Mouse (Mus musculus): Measurements from ENCODE around the gene Fgf9.

Fgf9 gene

DNA sequence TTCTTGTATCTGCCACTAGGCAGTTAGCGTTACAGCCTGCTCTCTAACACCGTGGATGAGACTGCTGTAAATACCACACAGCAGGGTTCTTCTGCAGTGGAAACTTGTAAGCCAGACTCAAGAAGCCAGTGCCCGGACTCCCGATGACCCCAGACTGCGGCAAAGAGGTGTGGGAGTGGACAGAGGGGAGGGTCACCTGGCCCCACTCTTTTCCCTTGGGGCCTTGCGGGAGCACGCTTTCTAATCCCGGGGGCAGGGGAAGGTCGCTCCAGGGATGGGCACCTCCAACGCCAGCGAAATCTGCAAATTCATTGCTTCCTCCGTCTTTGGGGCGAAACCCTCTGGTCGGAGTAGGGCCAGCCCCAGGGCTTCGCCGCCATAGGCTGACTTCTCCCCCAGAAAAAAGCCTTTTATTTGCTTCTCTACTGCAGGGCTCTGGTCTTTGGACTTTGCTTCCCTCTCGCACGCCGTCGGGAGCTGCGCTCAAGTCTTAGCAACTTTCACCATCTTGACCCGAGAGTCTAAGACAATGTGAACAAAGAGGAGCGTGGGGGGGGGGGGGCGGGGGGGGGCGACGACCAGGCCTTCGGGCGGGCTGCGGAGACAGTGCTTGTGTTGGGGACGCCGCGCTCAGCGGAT is at the start of gene Fgf9:
Fgf9 (plus strand) TSS at position 67 of the 639 bp plus-strand sequence.
- DNase-seq (ENCODE audit: low spot score) = no peak

DNA sequence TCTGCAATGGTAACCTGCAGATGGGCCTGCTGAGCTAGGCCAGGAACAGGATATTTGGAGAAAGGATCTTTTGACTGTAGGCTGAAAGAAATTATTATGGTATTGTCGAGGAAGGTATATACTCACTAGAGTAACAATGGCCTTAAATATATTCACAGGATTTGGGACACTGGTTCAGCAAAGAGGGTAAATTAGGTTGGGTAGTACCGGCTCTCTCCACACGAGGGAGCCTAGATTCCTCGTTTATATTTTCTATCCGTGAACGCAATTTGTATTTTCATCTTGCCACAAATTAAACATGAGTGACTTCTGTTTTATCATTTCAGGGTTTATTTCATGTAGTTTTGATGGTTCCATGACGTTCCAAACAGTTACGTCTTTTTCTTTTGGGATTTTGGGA is 35.8 kb upstream of the Fgf9 start:
- DNase-seq (ENCODE audit: low spot score) = peak; percentile 55

DNA sequence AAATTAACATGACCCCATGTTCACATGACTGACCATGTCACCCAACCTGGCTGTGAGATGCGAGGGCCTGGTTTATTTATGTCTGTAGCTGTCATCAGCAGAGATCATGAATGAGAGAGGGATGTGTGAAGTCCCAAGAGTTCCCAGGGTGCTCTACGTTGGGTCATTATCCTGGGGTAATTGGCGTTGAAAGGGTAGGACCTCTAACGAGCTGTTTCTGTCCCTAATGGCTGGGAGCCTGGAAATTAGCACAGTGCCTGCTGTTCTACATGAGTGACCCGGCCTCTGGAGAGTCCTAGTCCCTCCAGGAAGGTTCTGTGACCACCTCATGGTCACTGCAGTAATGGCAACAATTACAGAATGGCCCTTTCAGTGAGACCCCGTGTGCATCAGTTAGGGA is 34.2 kb upstream of the Fgf9 start:
- no peak for DNase-seq (ENCODE audit: low spot score)

DNA sequence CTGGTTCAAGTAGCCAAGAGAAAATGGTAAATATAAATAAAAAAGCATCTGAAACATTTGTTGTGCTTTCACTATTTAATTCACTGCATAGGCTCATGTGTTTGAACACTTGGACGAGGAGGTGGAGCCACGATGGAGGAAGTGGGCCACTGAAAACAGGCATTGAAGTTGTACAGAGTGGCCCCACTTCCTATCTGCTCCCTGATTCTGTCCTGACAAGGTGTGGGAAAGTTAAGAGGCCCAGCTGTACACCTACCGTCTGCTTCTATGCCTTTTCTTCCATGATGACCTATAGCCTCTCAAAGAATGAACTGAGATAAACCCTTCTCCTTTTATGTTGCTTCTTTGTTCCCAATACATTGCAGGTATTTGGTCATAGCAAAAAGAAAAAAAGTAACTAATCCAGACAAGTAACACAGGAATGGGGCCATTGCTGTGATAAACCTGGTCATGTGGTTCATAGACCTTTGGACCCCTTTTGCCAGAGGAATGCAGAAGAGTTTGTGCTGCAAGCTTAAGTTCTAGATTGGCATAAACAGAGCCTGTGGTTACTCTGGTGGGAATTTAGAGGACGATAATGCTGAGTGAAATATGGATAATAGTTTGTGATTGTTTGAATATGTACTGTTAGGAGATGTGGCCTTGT is 23.6 kb upstream of the Fgf9 start:
- no peak for DNase-seq (ENCODE audit: low spot score)

DNA sequence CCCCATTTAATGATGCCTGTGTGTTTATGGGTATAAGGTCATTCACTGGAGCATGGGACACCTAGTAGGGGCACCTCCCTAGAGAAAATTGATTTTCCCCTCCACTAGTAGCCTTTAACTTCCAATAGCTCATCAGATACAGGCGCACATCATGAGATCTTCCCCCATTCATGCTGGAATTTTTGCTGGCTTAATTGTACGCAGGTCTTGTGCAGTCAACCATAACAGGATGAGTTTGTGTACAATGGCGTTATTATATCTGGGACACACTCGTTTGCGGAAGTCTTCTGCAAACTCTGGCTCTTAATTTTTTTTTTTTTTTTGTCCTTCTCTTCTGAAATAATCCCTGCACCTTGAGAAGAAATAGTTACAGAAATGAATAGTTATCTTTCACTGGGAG is 19.7 kb upstream of the Fgf9 start:
- DNase-seq (ENCODE audit: low spot score) = no peak

DNA sequence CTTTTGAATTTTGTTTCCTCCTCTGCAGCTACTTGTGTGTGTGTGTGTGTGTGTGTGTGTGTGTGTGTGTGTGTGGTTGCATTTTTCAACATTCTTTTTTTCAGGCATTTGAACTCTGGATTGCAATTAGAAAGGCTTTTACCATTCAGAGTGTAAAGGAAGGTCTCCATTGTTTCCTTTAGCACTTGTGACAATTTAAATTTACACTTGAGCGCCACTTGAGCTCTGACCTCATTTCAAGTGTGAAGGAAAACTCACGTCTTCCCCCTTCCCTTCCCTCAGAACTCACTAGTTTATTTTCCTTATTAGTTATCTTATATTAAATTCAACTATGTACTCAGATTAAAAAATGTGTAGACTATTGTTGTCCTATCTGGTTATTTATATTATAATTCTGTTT is 2.8 kb upstream of the Fgf9 start:
- no peak for DNase-seq (ENCODE audit: low spot score)

DNA sequence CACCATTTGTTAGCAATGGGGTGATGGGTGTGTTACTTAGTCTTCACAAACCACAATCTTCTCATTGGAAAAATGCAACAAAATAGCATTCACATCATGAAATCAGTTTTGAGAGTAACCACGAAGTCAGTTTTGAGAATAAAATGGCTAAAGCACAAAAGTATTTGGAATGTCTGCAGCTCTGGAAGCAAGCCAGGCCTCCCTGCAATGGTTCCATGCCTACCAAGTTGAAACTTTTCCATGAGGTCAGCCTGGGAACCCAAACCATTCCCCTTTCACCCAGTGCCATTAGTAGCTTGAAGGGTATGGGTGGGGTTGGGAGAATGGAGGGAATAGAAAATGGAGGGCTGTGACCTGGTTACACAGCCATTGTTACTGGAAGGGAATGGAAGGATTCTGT is 1.7 kb upstream of the Fgf9 start:
- peak; percentile 43 for DNase-seq (ENCODE audit: low spot score)

DNA sequence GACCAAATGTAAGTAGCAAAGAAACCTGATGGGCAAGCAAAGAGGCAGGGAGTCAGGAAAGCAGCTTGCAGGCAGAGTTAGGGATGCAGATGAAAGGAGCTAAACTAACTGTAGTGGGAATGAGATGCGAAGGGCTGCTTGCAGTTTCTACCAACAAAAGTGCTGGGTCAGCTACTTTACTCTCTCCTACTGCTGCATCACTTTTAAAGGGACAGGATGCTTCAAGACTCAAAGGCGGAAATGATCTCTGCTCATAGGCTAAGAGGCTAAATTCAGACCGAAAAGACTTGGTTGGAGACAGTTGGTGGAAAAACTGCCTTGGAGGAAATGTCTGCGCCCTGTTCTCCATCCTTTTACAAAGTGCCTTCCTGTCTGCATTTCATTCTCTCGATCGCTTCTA is 420 bp upstream of the Fgf9 start:
- DNase-seq (ENCODE audit: low spot score) = no peak

DNA sequence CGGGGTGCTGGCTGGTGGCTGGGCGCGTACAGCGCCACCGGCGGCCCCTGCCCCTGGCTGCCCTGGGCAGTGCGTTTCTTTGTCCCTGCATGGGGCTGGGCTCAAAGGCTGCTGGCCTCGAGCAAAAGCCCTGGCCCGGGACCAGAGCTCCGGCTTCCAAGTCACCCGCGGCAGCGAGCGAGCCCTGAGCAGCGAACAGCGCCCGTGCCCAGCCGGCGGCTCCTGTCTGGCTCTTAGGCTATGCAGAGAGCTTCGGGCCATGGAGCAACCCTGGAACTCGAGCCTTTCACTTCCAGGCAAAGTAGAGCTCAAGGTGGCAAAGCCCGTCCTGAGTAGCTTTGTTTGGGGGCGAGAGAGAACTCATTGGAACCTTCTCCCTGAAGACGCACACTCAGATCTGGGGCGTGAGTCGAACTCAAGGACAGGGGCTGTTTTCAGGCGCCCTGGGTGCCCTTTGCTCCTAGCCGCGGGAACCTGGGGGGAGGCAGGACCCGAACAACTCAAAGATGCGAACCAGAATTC is 834 bp downstream of the Fgf9 start:
- no peak for DNase-seq (ENCODE audit: low spot score)

DNA sequence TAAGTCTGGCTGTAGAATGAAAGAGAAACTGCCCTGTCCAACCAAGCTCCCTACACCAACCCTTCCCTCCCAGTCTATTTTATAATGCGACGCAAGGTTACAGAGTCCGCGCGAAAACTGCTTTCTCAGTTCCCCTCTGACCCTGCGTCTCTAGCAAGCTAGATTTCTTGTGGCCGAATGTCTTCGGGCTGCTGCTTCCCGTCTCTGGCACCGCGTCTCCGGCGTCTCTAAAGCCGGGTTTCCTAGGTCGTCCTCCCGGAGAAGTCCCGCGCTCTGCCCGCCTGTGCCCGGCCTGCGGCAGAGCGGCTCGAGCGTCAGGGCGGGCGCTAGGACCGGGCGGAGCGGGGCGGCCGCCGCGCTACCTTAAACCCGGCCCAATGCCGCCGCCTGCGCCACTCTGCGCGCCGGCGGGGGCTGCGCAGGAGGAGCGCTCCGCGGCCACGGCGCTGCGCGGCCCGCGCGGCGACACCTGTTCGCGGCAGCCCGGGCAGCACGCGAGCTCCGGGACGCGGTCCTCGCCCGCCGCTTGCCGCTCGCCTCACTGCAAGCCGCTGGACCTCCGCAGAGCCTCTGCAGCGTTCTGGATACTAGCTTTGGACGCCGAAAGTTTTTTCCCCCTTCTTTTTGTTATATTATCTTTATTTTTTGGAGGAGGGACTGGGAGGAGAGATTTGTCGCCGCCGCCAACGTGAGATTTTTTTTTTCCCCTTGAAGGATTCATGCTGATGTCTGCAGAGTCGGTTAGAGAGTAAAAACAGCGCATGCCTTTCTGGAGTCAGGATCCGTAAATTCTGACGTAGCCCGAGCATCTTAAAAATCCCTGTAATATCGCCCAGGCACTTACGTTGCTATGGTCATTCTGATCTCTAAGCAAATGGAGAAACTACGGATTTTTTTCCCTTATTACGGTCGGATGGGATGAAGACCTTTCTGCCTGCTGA is 1.8 kb downstream of the Fgf9 start:
- no peak for DNase-seq (ENCODE audit: low spot score)

DNA sequence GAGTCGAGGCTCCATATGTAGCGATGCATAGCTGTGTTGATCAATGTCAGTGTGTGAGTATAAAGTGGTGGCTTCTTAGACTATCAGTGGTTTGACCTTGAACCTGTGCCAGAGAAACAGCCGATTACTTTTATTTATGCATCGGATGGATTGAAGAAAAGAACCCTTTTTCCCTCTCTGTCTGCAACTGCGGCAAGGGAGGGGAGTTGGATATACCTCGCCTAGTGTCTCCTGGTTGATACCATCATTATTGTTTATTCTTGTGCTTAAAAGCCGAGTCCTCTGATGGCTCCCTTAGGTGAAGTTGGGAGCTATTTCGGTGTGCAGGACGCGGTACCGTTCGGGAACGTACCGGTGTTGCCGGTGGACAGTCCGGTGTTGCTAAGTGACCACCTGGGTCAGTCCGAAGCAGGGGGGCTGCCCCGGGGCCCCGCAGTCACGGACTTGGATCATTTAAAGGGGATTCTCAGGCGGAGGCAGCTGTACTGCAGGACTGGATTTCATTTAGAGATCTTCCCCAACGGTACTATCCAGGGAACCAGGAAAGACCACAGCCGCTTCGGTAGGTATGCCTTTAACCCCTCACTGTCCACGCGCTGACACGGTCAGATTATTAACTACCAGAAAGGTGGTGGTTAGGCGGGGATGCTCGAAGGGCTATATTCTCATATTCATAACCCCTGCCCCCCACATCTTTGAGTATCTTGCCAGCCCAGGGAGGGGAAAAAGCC is 2.6 kb downstream of the Fgf9 start:
- DNase-seq (ENCODE audit: low spot score) = no peak

DNA sequence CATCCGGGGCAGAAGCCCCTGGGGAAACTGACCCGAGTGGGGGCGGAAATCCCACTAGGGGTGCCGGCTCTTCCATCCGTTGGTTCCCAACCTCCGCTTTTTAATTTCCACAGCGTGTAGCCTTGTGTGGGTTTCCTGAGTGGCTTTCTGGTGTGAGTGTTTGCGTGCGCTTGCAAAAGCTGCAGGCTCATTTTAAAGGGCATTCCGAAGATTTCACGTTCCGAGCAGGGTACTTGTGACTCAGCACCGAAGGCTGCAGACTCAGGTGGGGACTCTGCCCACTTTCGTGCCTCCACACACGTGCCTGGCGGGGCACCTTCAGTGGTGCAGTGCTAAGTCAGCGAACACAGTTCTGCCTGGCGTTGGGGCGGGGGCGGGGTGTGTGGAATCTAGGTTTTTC is 3.6 kb downstream of the Fgf9 start:
- no peak for DNase-seq (ENCODE audit: low spot score)

DNA sequence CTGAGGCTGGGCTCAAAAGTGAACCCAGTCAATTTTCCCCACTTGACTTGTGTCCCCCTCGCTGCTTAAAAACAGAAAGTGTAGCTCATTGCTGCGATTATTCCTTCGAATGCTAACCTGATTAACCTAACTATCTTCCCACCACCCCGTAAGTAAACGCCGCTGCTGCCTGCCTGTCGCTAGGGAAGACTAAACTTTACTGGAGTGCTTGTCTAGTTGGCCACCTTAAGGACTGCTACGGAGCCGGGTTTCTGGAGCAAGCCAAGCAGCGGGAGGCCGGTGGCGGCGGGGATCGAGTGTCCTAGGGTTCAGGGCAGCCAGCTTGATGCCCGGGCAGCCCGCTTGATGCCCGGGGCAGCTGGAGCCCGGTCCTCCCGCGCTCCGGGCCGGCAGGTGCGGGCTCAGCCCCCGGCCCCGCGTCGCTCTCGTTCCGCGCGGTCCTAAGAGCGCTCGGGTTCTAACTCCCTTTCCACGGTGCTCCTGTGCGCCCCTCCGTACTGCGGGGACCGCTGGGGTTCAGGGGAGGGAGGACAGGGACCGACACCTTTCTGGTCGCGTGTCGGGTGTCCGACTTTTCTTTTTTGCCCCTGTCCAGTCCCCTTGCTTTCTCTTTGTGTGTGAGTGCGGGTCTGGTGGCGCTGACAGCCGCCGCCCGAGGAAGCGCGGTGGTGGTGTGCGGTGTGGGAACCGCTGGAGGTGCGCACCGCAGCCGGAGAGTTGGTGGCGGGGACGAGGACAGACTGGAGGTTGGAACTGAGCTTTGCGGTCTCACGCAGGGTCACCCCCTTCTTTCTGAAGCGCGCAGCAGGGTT is 4.5 kb downstream of the Fgf9 start:
- DNase-seq (ENCODE audit: low spot score) = no peak

DNA sequence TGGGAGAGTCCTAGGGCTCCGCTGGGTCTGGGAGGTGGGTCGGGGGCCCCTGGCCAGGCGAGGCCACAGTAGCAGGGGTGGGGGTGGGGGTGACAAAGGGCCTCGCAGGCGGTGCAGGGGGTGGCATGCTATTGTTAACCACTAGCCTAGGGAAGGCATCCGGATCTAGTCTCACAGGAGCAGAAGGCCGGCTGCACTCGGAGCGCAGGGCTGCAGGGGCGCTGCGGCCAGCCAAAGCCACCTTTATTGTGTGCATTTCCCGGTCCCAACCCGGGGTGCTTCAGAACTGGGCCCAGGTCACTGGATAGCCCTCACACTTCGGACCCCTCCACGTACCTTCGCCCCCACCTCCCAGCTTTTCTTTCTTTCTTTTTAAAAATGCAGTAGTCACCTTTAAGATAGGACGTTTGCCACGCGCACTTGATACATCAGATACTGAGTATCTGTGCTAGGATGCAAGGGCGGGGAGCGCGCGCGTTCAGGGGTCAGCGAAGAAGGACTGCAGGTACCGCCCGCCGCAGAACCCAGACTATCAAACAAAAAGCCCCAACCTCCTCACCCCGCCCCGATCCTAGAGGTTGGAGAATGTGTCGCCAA is 5.2 kb downstream of the Fgf9 start:
- no peak for DNase-seq (ENCODE audit: low spot score)

DNA sequence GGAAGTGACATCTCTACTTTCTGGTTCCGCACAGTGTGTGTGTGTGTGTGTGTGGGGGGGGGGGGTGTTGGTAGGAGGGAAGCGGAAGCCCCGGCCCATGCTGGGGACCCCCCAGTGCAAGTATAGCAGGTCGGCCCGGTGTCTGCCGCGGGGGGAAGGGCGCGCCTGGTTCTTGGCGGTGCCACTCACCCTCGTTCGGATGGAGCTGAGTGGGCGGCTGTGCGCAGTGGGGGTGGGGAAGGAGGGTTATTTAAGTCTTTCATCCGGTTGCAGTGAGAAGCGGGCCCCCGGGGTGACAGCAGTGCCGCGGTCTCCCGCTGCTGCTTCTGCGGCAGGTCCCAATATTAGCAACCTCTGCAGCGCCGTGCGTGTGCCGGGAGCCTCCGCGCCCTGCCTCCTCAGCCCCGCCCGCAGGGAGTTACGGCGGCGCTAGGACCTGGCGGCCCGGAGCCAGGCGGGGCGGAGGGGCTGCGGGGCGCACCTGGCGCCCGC is 5.7 kb downstream of the Fgf9 start:
- no peak for DNase-seq (ENCODE audit: low spot score)

DNA sequence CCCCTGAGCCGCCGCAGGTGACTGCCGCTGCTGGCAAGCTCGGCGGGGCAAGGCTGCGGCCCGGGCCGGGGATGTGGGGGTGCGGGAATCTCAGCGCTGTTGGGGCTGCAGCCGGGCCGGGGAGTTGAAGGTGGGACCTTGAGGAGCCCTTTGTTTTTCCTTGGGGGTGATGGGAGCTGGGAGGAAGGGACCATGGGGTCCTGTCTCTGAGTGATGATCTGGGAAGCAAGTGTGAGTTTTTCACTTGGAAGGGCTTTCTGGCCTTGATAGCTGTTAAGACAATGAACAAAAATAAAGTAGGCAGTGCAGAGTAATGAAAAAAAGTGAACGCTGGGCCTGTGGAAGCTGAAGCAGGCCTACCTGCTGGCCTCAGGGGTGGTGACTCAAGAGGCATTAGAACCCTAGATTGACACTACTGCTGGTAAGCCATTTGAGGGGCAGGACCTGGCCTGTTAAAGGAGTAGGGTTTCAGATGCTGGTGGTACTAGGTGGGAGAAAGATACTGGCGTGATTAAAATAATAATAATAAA is 6.4 kb downstream of the Fgf9 start:
- DNase-seq (ENCODE audit: low spot score) = no peak

DNA sequence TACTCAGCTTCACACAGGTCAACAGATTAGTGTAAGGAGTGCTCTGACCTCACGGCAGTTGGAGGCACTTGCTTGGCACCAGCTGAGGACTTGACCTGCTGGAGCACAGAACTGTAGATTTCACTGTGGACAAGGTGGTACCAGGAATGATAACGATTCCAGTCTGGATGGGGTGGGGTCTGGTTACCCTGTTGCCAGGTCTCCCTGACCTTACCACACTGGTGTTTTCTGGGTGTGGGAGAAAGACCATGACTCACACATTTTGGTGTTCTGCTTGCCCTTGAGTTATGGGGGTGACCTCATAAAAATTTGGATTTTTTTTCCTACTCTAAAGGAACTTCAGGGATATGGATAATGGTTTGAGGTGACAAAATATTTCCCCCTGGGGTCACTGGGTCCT is 9.1 kb downstream of the Fgf9 start:
- DNase-seq (ENCODE audit: low spot score) = no peak

DNA sequence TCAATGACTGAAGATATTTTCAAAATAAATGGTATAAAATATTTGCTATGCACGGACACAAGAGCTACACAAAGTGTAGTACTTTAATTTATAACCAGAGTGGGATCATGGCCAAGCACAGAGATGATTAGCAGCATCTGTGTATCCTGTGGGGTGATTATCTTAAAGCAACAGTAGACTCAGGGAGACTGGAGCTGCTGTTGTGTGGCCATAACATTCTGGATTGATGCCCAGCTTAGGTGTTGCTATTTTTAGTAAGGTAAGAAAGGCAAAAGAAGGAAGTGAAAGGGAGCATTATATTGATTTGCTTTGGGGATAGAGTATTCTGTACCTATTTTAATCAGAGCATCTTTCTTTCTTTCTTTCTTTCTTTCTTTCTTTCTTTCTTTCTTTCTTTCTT is 11.6 kb downstream of the Fgf9 start:
- no peak for DNase-seq (ENCODE audit: low spot score)

DNA sequence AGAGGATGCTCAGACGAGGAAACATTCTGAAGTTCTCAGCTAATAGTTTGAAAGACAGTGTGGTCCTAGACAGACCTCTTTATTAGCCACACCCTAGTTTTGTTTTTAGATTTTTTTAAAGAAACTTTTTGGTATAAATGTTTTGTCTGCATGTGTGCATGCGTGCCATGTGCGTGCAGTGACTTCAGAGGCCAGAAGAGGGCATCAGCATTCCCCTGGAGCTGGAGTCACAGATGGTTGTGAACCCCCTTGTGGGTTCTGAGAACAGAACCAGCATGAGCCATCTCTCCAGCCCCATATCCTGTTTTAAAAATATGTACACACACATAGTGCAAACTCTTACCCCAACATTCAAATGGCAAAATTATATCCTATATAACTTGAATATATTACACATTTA is 13.9 kb downstream of the Fgf9 start:
- no peak for DNase-seq (ENCODE audit: low spot score)

DNA sequence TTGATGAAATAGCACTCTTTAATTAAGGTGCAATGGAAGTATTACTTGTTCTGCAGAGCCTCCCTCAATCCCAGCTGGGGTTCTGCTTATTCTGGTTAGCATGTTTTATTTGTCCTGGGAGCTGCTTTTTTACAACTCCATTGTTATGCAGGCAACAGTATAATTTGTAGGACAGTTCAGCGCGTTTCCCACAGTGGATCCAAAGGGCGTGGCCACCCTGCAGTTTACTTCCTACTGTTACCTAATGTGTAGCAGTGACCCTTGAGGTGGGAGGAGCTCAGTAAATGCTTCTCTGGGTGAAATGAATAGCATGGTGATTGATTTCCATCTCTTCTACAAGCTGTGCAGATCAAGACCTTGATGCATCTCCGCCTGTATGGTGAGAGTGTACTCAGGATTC is 17.0 kb downstream of the Fgf9 start:
- DNase-seq (ENCODE audit: low spot score) = no peak

Data from adipocyte (in vitro differentiated cells).